8 mouse cellular contexts compared by ENCODE assay signal in genomic region chr19:5940173-5940572, GRCm38 (mm10). TPM values are rescaled to one million over a fixed set of nuclear protein-coding genes. Genes with fewer than 3 reads are reported as not detected.
DNase-seq lines count a peak whose midpoint lies in the region; ATAC-seq and TF ChIP-seq lines count a peak whose summit lies in the region.

No protein-coding gene starts in this region.

- H3K4me1 ChIP-seq in heart, embryonic 16.5 days (ENCODE audit: control insufficient read depth, insufficient read depth, low read length), result peaks cover 42% of the 10 kb centered on the region

- no peak overlapping the region for H3K4me2 ChIP-seq in heart, embryonic 16.5 days (ENCODE audit: low read depth, low read length)

- peak overlapping the region; percentile 59 for H3K27ac ChIP-seq in heart, embryonic 16.5 days (ENCODE audit: low read length)
- no peak overlapping the region for H3K27ac ChIP-seq in left cerebral cortex, adult 2 months

- ATAC-seq in heart, embryonic 16.5 days (replicated peaks; ENCODE audit: extremely low read depth, insufficient read depth, low FRiP score), result peak; percentile 47; the same call in 1 of the 2 replicates

- WGBS in heart, embryonic 16.5 days, result 45% methylated on average over 4 of the region's 4 CpGs

- H3K27me3 ChIP-seq in heart, embryonic 16.5 days (ENCODE audit: control insufficient read depth, insufficient read depth, low read length), result no peaks in the 10 kb centered on the region

- TF ChIP-seq CTCF in left cerebral cortex, adult 2 months (IDR thresholded peaks at IDR 0.05), result no peak

- H3K9me3 ChIP-seq in heart, embryonic 16.5 days (replicated peaks; ENCODE audit: control insufficient read depth, low read length), result no peaks in the 10 kb centered on the region

- no peak overlapping the region for H3K4me3 ChIP-seq in heart, embryonic 16.5 days (ENCODE audit: low read length)
- no peak overlapping the region for H3K4me3 ChIP-seq in left cerebral cortex, adult 2 months

- peaks cover 8% of the 10 kb centered on the region; the same call in 1 of the 2 replicates for H3K36me3 ChIP-seq in heart, embryonic 16.5 days (ENCODE audit: control insufficient read depth, insufficient read depth)

- intact Hi-C loops in left cerebral cortex, adult 2 months (cut with DNase I), result no loop called here

- peak; percentile 87 to 91 for DNase-seq in adrenal gland, adult (ENCODE audit: inconsistent age in 2 of 2, low spot score in 1 of 2)
- no peak for DNase-seq in adrenal gland, postnatal 4 days (ENCODE audit: low spot score in 2 of 2)
- peak; percentile 83 for DNase-seq in 3134 (ENCODE audit: extremely low read depth, insufficient read length, low spot score)
- DNase-seq in cerebellum, postnatal 14 days, result peak; percentile 92 to 95
- peak; percentile 82 to 85 for DNase-seq in lung, adult 18-20 months
- peak; percentile 79 to 82 for DNase-seq in urinary bladder, postnatal 4 days (ENCODE audit: low spot score in 2 of 2)
- DNase-seq in left cerebral cortex, adult 2 months (ENCODE audit: extremely low spot score in 1 of 2, low spot score in 2 of 2), result no peak

- no peak overlapping the region for H3K9ac ChIP-seq in heart, embryonic 16.5 days (ENCODE audit: low read length)

RNA-seq across cellular contexts. Expression of gene Cdc42ep2, which starts 15.6 kb away (rescaled TPM):
- total RNA-seq in adrenal gland, postnatal 4 days (2021), result 10 to 100 TPM; 11.4 TPM
- 12.4 and 12.6 TPM in 2 replicates for polyA plus RNA-seq in heart, embryonic 16.5 days (2015; fragmentation: Nextera tagmentation; extraction: Ambion mirVana)
- 1 to 10 TPM; 4.7 to 4.9 TPM for total RNA-seq in left cerebral cortex, adult 2 months (2021)

RNA-seq across cellular contexts. Expression of gene Pola2, which starts 23.8 kb away (rescaled TPM):
- total RNA-seq in adrenal gland, postnatal 4 days (2021), result 10 to 100 TPM; 35.0 to 37.9 TPM
- polyA plus RNA-seq in heart, embryonic 16.5 days (2015; fragmentation: Nextera tagmentation; extraction: Ambion mirVana), result 48.3 and 55.2 TPM in 2 replicates
- 1 to 10 TPM; 5.0 to 6.4 TPM for total RNA-seq in left cerebral cortex, adult 2 months (2021)

RNA-seq across cellular contexts. Expression of gene Dpf2, which starts 27.4 kb away (rescaled TPM):
- 100 to 1,000 TPM; 158 to 169 TPM for total RNA-seq in adrenal gland, postnatal 4 days (2021)
- polyA plus RNA-seq in heart, embryonic 16.5 days (2015; fragmentation: Nextera tagmentation; extraction: Ambion mirVana), result 97.5 and 103 TPM in 2 replicates
- total RNA-seq in left cerebral cortex, adult 2 months (2021), result 100 to 1,000 TPM in 1 of 2 experiments, 10 to 100 TPM in 1; 94.8 to 100 TPM

RNA-seq across cellular contexts. Expression of gene Slc22a20, which starts 45.8 kb away (rescaled TPM):
- not detected for total RNA-seq in adrenal gland, postnatal 4 days (2021)
- polyA plus RNA-seq in heart, embryonic 16.5 days (2015; fragmentation: Nextera tagmentation; extraction: Ambion mirVana), result 0.07 TPM in 1 of 2 replicates, not detected in the other
- not detected for total RNA-seq in left cerebral cortex, adult 2 months (2021)

RNA-seq across cellular contexts. Expression of gene Tigd3, which starts 46.2 kb away (rescaled TPM):
- total RNA-seq in adrenal gland, postnatal 4 days (2021), result 1 to 10 TPM; 3.1 TPM
- polyA plus RNA-seq in heart, embryonic 16.5 days (2015; fragmentation: Nextera tagmentation; extraction: Ambion mirVana), result 1.5 and 1.6 TPM in 2 replicates
- 1 to 10 TPM; 4.3 to 4.7 TPM for total RNA-seq in left cerebral cortex, adult 2 months (2021)

Comparison
In these comparisons a context has a peak if more than half of its experiments do, and no peak if none do; other contexts are left out.
1. DNase-seq: peak in adrenal gland, adult (2 of 2), 3134 (single experiment), cerebellum, postnatal 14 days (2 of 2), lung, adult 18-20 months (2 of 2) and urinary bladder, postnatal 4 days (2 of 2); none in adrenal gland, postnatal 4 days (0 of 2) and left cerebral cortex, adult 2 months (0 of 2).
2. RNA of gene Pola2, which starts 23.8 kb away (total RNA-seq): 35.0 to 37.9 TPM in adrenal gland, postnatal 4 days; 5.0 to 6.4 TPM in left cerebral cortex, adult 2 months; every median in the first group is over 4 times any median in the second.